Mouse (Mus musculus) layer of hippocampus, postnatal 10 days (tissue): ENCODE measurements at regions not wholly inside any gene's neighbourhood (a gene's known extent, or its start where the extent isn't known, plus 50 kb on each side); places are given as distances from the start of the nearest gene placed in this dataset.

Experiments
- DNase-seq, 2 experiments: peaks; one replicate each; pipeline ENCODE4 v3.0.0; 2021; ENCODE audit warnings: low spot score in 2 of 2

DNA sequence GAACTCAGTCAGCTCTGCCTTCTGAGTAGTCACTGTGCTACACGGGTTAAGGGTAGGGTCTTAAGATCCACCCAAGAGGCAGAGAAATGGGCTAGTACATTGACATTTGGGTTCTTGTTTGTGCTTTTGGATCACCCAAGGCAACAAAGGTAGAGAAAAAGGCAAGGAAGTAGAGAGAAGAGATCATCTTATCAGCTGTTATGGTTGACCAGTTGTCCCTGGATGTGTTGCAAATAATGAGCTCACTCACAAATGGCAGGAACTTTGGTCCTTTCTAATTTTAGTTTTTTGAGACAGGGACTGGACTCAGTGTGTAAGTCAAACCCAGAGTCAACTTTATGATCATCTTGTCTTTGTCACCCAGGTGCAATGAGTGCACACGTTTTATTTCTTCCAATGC lies 241.3 kb upstream of the Maf start:
- no peak for DNase-seq

DNA sequence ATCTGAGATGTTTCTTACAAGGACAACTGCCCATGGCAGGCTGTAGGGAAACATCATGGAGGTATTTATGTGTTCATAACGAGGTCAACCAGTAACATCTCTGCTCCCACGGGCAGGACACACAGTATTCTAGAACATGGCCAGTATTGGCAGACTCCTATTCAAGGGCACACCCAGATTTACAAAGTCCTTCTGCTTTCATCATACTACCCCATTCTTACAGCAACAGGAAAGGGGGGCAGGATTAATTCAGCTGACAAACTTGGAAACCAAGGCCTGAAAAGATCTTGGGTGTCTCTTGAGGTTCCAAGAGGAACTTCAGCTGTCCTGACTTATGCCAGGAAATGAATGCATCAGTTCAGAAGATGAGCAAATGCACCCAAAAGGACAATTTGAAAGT lies 240.4 kb upstream of the Maf start:
- DNase-seq = no peak

GRCm38 (mm10) chr8:115942731-115943509 lies 235.3 kb upstream of the Maf start:
- peak; percentile 19 to 36 for DNase-seq

DNA sequence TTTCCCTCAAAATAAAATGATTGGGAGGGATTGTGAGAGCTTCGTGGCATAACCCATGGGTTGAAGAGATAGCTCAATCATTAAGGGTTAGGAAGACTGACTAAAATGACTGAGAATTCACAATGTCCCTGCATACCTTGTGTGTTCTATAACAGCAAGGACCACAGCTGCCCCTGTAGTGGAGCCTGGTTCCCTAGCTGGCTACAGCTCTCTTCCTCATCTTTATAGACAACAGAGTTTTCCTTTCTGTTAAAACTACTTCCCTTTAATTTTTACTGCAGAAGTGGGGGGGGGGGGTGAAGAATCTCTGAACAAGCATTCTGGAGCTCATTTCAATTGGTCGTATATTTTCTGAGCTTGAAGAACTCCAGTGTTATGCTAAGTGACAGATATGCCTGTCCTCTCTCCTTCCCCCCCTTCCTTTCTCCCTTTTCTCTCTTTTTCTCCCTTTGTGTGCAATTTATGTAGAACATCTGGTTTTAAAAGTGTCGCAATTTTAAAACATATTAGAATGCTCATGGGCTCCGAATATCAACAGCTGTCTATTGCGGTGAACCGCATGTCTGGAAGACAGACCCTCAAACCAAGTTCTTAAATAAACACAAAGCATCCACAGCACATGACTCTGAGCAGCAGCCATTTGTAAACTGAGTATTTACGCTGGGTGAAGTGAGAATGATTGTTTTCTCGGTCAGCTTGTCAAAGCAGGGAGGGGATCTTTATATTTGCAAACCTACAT lies 222.0 kb upstream of the Maf start:
- no peak for DNase-seq

DNA sequence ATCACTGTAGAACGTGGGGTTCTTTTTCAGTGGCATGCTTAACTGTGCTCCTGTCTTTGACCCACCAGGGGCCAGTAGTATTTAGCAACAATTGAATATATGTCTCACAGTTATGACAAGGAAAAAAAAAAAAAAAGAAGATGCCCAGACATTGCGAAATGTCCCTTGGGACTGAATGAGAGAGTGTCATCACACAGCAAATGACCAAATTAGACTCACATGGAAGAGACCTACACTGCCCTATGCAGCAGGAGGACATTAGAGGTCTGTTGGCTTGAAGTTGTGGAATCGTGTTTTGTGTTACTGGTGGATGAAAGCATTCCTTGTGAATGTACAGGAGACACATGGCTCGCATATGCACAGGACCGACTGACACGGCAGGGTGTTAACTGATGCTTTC lies 214.3 kb upstream of the Maf start:
- DNase-seq = no peak

DNA sequence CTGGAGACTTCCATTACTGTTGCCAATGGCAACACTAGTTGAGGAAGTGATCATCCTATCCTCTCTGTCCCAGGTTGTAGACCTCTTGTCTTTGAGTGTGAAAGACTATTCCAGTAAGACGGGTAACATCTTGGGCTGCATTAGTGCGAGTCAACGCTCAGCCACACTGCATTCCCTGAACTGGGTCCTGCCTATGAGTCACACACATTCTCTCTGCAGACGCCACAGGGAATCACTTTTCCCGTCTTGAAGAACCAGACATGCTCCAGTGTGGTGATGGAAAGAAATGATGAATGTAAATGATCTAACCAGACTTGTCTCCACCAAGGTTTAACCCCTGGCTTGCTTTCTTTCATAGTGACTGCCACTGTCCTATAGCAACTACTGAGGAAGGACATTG lies 199.1 kb upstream of the Maf start:
- DNase-seq = no peak

DNA sequence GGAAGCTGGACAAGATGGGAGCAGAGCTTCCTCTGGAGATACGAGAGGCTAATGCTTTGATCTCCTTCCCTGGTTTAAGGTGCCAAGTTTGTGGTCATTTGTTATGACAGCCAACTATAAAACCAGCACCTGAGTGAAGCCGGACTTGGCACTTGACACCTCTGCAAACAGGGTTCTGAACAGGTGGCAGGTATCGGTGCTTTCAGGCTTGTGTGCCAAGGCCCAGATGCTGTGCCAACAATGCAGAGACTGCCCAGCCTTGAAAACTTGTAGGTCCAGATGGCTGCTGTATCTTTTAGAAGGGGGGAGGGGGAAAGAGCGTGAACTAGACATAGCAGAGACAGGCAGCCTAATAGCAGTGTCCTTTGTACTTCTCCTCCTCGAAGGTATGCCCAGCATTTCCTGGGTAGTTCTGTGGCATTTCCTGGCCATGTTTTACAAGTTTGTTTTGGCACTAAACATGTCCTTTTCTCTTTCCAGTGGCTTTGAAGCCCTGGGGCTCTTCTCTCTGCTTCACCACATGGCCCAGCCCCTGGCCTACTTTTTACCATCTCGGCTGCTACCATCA lies 196.3 kb upstream of the Maf start:
- no peak for DNase-seq

DNA sequence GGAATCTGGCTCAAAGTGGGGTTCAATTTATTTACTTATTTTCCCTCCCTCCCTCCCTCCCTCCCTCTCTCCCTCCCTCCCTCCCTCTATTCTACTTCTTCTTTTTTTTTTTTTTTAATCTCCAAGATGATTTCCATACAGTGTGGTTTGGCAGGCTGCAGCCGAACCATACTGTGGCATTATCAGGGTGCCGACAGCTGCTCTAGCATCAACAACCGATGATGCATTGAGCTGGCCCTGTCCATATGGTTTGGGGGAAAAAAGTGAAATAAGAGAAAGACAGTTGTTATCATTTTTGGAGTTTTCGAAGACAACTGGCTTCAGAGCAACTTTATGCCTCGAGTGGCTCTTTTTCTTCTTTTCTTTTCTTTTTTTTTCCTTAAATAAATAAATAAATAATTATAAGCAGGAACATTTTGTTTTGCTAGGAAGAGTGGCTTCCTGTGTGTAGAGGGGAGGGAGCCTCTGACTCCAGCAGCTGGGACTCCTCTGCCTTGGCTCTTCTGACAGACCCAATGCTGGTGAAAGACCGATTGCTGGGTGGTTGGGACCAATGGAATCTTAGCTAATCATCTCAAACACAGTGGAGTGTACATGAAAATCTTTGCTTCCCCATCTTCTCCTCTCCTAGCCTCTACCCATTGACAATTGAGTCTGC lies 190.1 kb upstream of the Maf start:
- DNase-seq = no peak

DNA sequence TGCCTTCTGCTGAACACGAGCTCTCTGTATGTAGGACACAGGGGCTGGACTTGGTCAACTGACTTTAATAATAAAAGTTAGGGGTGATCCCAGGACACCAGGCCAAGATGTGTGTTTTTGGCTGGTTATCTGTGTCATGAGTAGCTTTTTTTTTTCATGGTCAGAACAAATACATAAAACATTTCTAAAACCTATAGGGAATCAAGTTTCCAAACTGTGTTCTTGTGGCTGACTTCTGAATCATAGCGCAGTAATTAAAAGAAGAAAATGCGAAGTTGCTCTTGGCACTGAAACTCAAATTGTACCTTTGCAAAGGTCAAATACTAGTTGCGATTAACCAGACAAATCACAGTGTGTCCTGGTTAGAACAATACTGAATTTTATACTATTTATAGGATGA lies 189.5 kb upstream of the Maf start:
- no peak for DNase-seq

DNA sequence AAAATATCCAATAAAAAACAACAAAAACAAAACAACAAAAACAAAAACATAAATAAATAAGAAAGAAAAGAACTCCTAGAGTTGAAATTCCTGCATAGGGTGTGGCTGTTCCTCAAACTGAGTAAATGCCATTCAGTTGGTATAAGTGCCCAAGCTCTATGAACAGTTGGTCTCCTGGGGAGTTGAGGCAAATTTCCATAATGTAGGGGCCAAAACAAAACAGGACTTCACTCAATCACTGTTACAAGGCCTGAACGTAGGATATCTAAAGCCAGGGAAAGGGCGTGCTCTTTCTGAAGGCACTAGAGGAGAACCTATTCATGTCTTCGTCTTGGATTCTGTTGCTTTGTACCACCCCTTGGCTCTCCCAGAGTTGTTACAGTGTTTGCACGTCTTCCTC lies 188.5 kb upstream of the Maf start:
- DNase-seq = no peak

- DNase-seq = no peak
Measured at GRCm38 (mm10) chr8:115888278-115888677, 180.7 kb upstream of the Maf start.

- DNase-seq = no peak
Measured at GRCm38 (mm10) chr8:115885121-115885743, 177.6 kb upstream of the Maf start.

DNA sequence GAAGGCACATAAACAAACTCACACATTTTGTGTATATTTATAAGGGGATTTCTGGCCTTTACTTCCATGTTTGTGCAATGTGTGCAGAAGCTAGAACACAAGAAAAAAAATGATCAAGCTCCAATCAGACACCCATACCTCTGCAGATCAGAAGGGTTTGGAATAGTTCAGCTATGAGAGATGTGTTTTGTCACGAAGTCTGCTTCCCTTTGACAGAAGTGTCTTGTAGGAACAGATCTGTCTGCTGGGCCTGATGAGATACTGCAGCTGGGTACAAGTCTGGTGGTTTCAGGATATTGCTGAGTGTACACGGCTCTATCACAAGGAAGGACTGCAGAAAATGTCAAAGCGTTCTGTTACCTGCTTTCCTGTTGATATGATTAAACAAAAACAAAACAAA lies 176.2 kb upstream of the Maf start:
- DNase-seq = no peak

DNA sequence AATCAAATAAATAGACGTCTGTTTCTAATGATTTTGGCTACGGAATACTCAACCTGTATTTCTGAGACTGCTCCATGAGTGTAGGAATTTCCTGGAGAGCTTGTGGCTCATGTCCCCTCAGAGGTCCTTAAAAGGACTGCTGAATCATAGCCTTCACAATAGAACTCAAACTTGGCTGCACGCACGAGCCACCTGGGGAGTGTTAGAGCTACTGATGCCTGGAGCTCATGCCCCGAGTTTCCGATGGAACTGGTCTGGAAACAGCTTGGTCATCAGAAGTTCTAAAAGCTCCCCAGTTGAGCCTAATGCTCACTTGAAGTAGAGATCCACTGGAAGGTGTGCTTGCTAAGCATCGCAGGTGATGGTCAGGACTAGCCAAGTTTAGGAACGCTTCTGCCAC lies 174.3 kb upstream of the Maf start:
- no peak for DNase-seq

DNA sequence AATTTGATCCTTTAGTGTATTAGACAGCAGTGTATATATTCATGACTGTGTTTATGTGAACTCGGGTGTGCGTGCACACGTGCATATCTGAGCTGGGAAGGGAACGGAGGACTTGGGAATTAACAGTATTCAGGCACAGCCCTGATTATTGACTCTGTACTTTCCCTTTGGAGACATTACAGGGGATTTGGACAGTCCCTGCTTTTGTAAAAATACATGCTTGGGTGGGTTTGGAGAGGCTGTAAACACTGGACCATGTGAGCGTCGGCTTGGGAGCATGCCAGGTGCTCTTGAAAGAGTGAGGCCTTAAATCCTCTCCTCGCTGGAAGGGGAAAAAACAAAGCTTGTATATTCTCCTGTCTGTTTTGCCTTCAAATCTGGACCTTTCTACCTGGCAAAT lies 167.2 kb upstream of the Maf start:
- DNase-seq = peak; percentile 9 to 22

DNA sequence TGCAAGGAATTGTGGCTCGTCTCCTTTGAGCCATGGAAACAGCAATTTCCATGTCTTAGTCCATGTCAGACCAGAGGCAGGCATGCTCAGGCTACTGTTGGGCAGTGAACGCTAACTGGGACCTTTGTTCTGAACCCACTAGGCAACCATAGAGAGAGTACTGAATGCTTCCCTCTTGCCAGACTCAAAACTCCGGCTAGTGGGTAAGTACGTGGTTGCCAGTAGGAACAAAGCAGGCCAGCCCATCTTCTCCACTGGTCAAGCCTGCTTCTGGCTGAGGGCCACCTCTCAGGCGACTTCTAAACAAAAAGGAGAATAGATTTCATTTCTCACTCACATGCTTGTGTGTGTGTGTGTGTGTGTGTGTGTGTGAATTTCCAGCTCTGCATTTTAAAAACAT lies 163.8 kb upstream of the Maf start:
- DNase-seq = peak; percentile 7 to 14

GRCm38 (mm10) chr8:115861381-115861780 lies 153.8 kb upstream of the Maf start:
- no peak for DNase-seq

- no peak for DNase-seq
Measured at GRCm38 (mm10) chr8:115859406-115859805, 151.8 kb upstream of the Maf start.

- no peak for DNase-seq
Measured at GRCm38 (mm10) chr8:115856816-115857215, 149.2 kb upstream of the Maf start.

DNA sequence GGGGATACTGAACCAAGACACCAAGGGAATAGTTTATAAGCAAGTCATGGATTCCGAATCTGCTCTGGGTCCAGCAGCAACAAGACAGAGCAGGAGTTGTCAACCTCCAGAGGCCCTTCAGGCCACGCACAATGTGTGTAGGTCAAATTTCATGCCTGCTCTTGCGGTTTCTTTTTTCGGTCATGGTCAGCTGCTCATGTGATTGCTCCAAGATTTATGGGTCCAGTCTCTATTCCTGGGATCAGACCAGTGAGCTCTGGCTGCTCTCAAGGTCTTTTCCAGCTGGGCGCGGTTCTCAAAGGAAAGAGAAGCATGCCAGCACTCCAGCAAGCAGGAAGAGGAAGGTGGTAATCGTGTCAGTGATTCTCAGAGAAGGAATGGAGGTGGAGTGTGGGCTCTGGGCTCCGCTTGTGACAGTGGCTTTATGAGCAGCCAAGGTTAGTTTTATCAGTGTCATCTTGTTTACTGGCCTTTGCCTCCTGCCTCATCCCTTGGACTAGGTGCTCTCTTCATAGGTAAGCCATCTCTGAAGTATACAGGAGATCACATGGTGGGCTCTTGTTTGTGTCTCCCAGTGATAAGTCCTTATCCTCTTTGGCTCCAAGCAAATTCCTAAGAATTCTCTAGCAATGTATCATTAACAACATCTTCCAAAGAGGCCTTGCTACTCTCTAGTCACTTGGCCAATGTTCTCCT lies 148.5 kb upstream of the Maf start:
- no peak for DNase-seq
